Mouse (Mus musculus) adrenal gland, postnatal 10 days (tissue): ENCODE data around the gene Rab27a. TPM values are rescaled to one million over a fixed set of nuclear protein-coding genes. Genes with fewer than 3 reads are reported as not detected.
"Not testable (repeated sequence)": the region's sequence is repeated elsewhere in the genome, so short reads cannot be mapped to it uniquely, and the experiment has no call there.

Source experiments
- DNase-seq: peaks from one replicate; pipeline ENCODE4 v3.0.0; 2021; ENCODE audit warnings: mixed read lengths
- total RNA-seq, 2 experiments: library from RNA; stranded (reverse); gene quantifications; 2 replicates each; pipeline ENCODE4 v1.2.3; 2021

Rab27a gene
- total RNA-seq, 2 experiments from 2014 or later: 21.9 to 27.0 TPM

- peak; percentile 45 for DNase-seq
Measured at GRCm38 (mm10) chr9:73091747-73092146, 47.1 kb downstream of the Rab27a start.

GRCm38 (mm10) chr9:73094580-73094979, 49.9 kb downstream of the Rab27a start:
- no peak for DNase-seq

- DNase-seq: no peak
Measured at GRCm38 (mm10) chr9:73097898-73098297, 53.2 kb downstream of the Rab27a start.

GRCm38 (mm10) chr9:73101536-73101935, 56.9 kb downstream of the Rab27a start, which contains the start of gene Khdc3:
Gene Khdc3, plus strand, starts transcription at chr9:73101836.
- DNase-seq: no peak

GRCm38 (mm10) chr9:73102181-73102580, 57.5 kb downstream of the Rab27a start, which contains the start of gene Gm20509:
Gene Gm20509, plus strand, starts transcription at chr9:73102470.
- no peak for DNase-seq

GRCm38 (mm10) chr9:73103159-73103879, 58.7 kb downstream of the Rab27a start:
- DNase-seq: peak; percentile 74

GRCm38 (mm10) chr9:73103880-73104198, 59.2 kb downstream of the Rab27a start:
- DNase-seq: no peak

GRCm38 (mm10) chr9:73105141-73105540, 60.5 kb downstream of the Rab27a start:
- no peak for DNase-seq

- DNase-seq: no peak
Measured at GRCm38 (mm10) chr9:73105771-73106170, 61.1 kb downstream of the Rab27a start.

- DNase-seq: peak; percentile 91
Measured at GRCm38 (mm10) chr9:73112919-73113906, 68.6 kb downstream of the Rab27a start, which contains the start of gene Rsl24d1. Gene Rsl24d1, plus strand, starts transcription at chr9:73113426.

- not testable (repeated sequence) for DNase-seq
Measured at GRCm38 (mm10) chr9:73116704-73117103, 72.0 kb downstream of the Rab27a start.

GRCm38 (mm10) chr9:73118012-73118411, 73.4 kb downstream of the Rab27a start:
- no peak for DNase-seq

- peak; percentile 22 for DNase-seq
Measured at GRCm38 (mm10) chr9:73121735-73122134, 77.1 kb downstream of the Rab27a start.

GRCm38 (mm10) chr9:73125043-73125570, 80.5 kb downstream of the Rab27a start:
- no peak for DNase-seq

- DNase-seq: no peak
Measured at GRCm38 (mm10) chr9:73127457-73127856, 82.8 kb downstream of the Rab27a start.

GRCm38 (mm10) chr9:73129875-73130274, 85.2 kb downstream of the Rab27a start:
- no peak for DNase-seq

- no peak for DNase-seq
Measured at GRCm38 (mm10) chr9:73130529-73130928, 85.9 kb downstream of the Rab27a start.

GRCm38 (mm10) chr9:73137341-73137886, 92.8 kb downstream of the Rab27a start:
- DNase-seq: no peak
